Mouse (Mus musculus): ENCODE measurements at regions not wholly inside any gene's neighbourhood (a gene's known extent, or its start where the extent isn't known, plus 50 kb on each side); places are given as distances from the start of the nearest gene placed in this dataset.
A peak's percentile ranks its signal among the peaks of the same experiment; 100 is the strongest.

GRCm38 (mm10) chr6:64797600-64797999, 68.7 kb downstream of the Atoh1 start:
- DNase-seq (ENCODE audit: low spot score in 2 of 2), result no peak
- intact Hi-C loops (cut with DNase I), result no loop called here

GRCm38 (mm10) chr6:64798804-64799203, 69.9 kb downstream of the Atoh1 start:
- intact Hi-C loops (cut with DNase I), result no loop called here
- no peak for DNase-seq (ENCODE audit: low spot score in 2 of 2)

GRCm38 (mm10) chr6:64799306-64800001, 70.5 kb downstream of the Atoh1 start:
- DNase-seq (ENCODE audit: low spot score in 2 of 2), result peak in 1 of 2 experiments; percentile 5
- intact Hi-C loops (cut with DNase I), result no loop called here

- intact Hi-C loops (cut with DNase I), result no loop called here
Measured at GRCm38 (mm10) chr6:64800965-64801364, 72.0 kb downstream of the Atoh1 start.

GRCm38 (mm10) chr6:64815115-64815514, 86.2 kb downstream of the Atoh1 start:
- intact Hi-C loops (cut with DNase I), result loop anchor here (5.0 kb wide), 1 partner anchor 182 kb away; no protein-coding TSS in a partner anchor
- peak in 1 of 2 experiments; percentile 19 for DNase-seq (ENCODE audit: low spot score in 2 of 2)

More at GRCm38 (mm10) chr6:64800965-64801364, 72.0 kb downstream of the Atoh1 start:
- no peak for DNase-seq (ENCODE audit: low spot score in 2 of 2)

- intact Hi-C loops (cut with DNase I), result no loop called here
- no peak for DNase-seq (ENCODE audit: low spot score in 2 of 2)
Measured at GRCm38 (mm10) chr6:64849097-64849648, 120.2 kb downstream of the Atoh1 start.

- no peak for DNase-seq (ENCODE audit: low spot score in 2 of 2)
- intact Hi-C loops (cut with DNase I), result no loop called here
Measured at GRCm38 (mm10) chr6:64862901-64863300, 134.0 kb downstream of the Atoh1 start.

- intact Hi-C loops (cut with DNase I), result no loop called here
- no peak for DNase-seq (ENCODE audit: low spot score in 2 of 2)
Measured at GRCm38 (mm10) chr6:64896420-64896819, 146.0 kb upstream of the Smarcad1 start.

All from left cerebral cortex, postnatal 14 days (tissue).